Mouse (Mus musculus): ENCODE measurements around the gene Rbm17. TPM values are rescaled to one million over a fixed set of nuclear protein-coding genes. Genes with fewer than 3 reads are reported as not detected.

Rbm17 gene
- polyA plus RNA-seq, 1 experiment: 37.7 TPM

GRCm38 (mm10) chr2:11551726-11552125 is 52.2 kb downstream of the Rbm17 start:
- DNase-seq (ENCODE audit: low read depth in 1 of 2, low spot score in 2 of 2): no peak
- Histone ChIP-seq H3K4me3 (ENCODE audit: extremely low read depth, insufficient read depth, insufficient read length) (no peak overlapping the region), H3K4me1 (ENCODE audit: control insufficient read depth, insufficient read depth, insufficient read length) (peaks cover 18% of the 10 kb centered on the region; the same call in 1 of the 2 replicates), H3K27ac (ENCODE audit: insufficient read depth, low read length) (no peak overlapping the region), H3K27me3 (ENCODE audit: control insufficient read depth, insufficient read depth, low read length) (no peaks in the 10 kb centered on the region), H3K36me3 (ENCODE audit: control insufficient read depth, insufficient read depth, low read length) (no peaks in the 10 kb centered on the region)
- TF ChIP-seq POLR2A (IDR thresholded peaks at IDR 0.05; ENCODE audit: low read depth, low read length): no peak
- no peak for TF ChIP-seq CTCF (IDR thresholded peaks at IDR 0.05; ENCODE audit: extremely low read depth, insufficient read depth, insufficient read length, insufficient replicate concordance)
- 33% methylated on average over 1 of the region's 1 CpGs for WGBS

GRCm38 (mm10) chr2:11548508-11548907 is 55.4 kb downstream of the Rbm17 start:
- no peak for TF ChIP-seq CTCF (IDR thresholded peaks at IDR 0.05; ENCODE audit: extremely low read depth, insufficient read depth, insufficient read length, insufficient replicate concordance)
- TF ChIP-seq POLR2A (IDR thresholded peaks at IDR 0.05; ENCODE audit: low read depth, low read length): no peak
- DNase-seq (ENCODE audit: low read depth in 1 of 2, low spot score in 2 of 2): no peak
- Histone ChIP-seq H3K27ac (ENCODE audit: insufficient read depth, low read length) (peak overlapping the region; percentile 10), H3K4me1 (ENCODE audit: control insufficient read depth, insufficient read depth, insufficient read length) (peaks cover 30% of the 10 kb centered on the region; the same call in 1 of the 2 replicates), H3K4me3 (ENCODE audit: extremely low read depth, insufficient read depth, insufficient read length) (no peak overlapping the region), H3K36me3 (ENCODE audit: control insufficient read depth, insufficient read depth, low read length) (no peaks in the 10 kb centered on the region), H3K27me3 (ENCODE audit: control insufficient read depth, insufficient read depth, low read length) (no peaks in the 10 kb centered on the region)
- 10% methylated on average over 10 of the region's 10 CpGs for WGBS

GRCm38 (mm10) chr2:11547609-11548008 is 56.3 kb downstream of the Rbm17 start:
- no peak overlapping the region for H3K4me3 ChIP-seq (ENCODE audit: extremely low read depth, insufficient read depth, insufficient read length)
- H3K4me1 ChIP-seq (ENCODE audit: control insufficient read depth, insufficient read depth, insufficient read length): peaks cover 29% of the 10 kb centered on the region; the same call in 1 of the 2 replicates
- WGBS: 48% methylated on average over 2 of the region's 2 CpGs
- TF ChIP-seq POLR2A (IDR thresholded peaks at IDR 0.05; ENCODE audit: low read depth, low read length) (no peak), CTCF (IDR thresholded peaks at IDR 0.05; ENCODE audit: extremely low read depth, insufficient read depth, insufficient read length, insufficient replicate concordance) (peak; percentile 38; the same call in 1 of the 2 replicates)
- H3K36me3 ChIP-seq (ENCODE audit: control insufficient read depth, insufficient read depth, low read length): no peaks in the 10 kb centered on the region
- no peak overlapping the region for H3K27ac ChIP-seq (ENCODE audit: insufficient read depth, low read length)
- DNase-seq (ENCODE audit: low read depth in 1 of 2, low spot score in 2 of 2): peak; percentile 31 to 54
- no peaks in the 10 kb centered on the region for H3K27me3 ChIP-seq (ENCODE audit: control insufficient read depth, insufficient read depth, low read length)

GRCm38 (mm10) chr2:11546091-11546490 is 57.9 kb downstream of the Rbm17 start:
- TF ChIP-seq POLR2A (IDR thresholded peaks at IDR 0.05; ENCODE audit: low read depth, low read length): no peak
- no peak for TF ChIP-seq CTCF (IDR thresholded peaks at IDR 0.05; ENCODE audit: extremely low read depth, insufficient read depth, insufficient read length, insufficient replicate concordance)
- no peak overlapping the region for H3K27ac ChIP-seq (ENCODE audit: insufficient read depth, low read length)
- no peaks in the 10 kb centered on the region for H3K36me3 ChIP-seq (ENCODE audit: control insufficient read depth, insufficient read depth, low read length)
- peaks cover 21% of the 10 kb centered on the region; the same call in 1 of the 2 replicates for H3K4me1 ChIP-seq (ENCODE audit: control insufficient read depth, insufficient read depth, insufficient read length)
- H3K4me3 ChIP-seq (ENCODE audit: extremely low read depth, insufficient read depth, insufficient read length): no peak overlapping the region
- H3K27me3 ChIP-seq (ENCODE audit: control insufficient read depth, insufficient read depth, low read length): no peaks in the 10 kb centered on the region
- DNase-seq (ENCODE audit: low read depth in 1 of 2, low spot score in 2 of 2): no peak
- WGBS: 88% methylated on average over 8 of the region's 8 CpGs

- 42% methylated on average over 1 of the region's 1 CpGs for WGBS
These were observed 58.6 kb downstream of the Rbm17 start for GRCm38 (mm10) chr2:11545380-11545779.

GRCm38 (mm10) chr2:11544342-11544741 is 59.6 kb downstream of the Rbm17 start:
- WGBS: 20% methylated on average over 5 of the region's 5 CpGs
- H3K27me3 ChIP-seq (ENCODE audit: control insufficient read depth, insufficient read depth, low read length): no peaks in the 10 kb centered on the region
- no peak for DNase-seq (ENCODE audit: low read depth in 1 of 2, low spot score in 2 of 2)
- H3K4me1 ChIP-seq (ENCODE audit: control insufficient read depth, insufficient read depth, insufficient read length): peaks cover 21% of the 10 kb centered on the region; the same call in 1 of the 2 replicates
- no peaks in the 10 kb centered on the region for H3K36me3 ChIP-seq (ENCODE audit: control insufficient read depth, insufficient read depth, low read length)
- TF ChIP-seq CTCF (IDR thresholded peaks at IDR 0.05; ENCODE audit: extremely low read depth, insufficient read depth, insufficient read length, insufficient replicate concordance) (no peak), POLR2A (IDR thresholded peaks at IDR 0.05; ENCODE audit: low read depth, low read length) (no peak)
- H3K27ac ChIP-seq (ENCODE audit: insufficient read depth, low read length): peak overlapping the region; percentile 68
- no peak overlapping the region for H3K4me3 ChIP-seq (ENCODE audit: extremely low read depth, insufficient read depth, insufficient read length)

More at GRCm38 (mm10) chr2:11545380-11545779, 58.6 kb downstream of the Rbm17 start:
- no peak overlapping the region for H3K27ac ChIP-seq (ENCODE audit: insufficient read depth, low read length)
- H3K27me3 ChIP-seq (ENCODE audit: control insufficient read depth, insufficient read depth, low read length): no peaks in the 10 kb centered on the region
- no peak for DNase-seq (ENCODE audit: low read depth in 1 of 2, low spot score in 2 of 2)
- H3K4me3 ChIP-seq (ENCODE audit: extremely low read depth, insufficient read depth, insufficient read length): no peak overlapping the region
- peaks cover 21% of the 10 kb centered on the region; the same call in 1 of the 2 replicates for H3K4me1 ChIP-seq (ENCODE audit: control insufficient read depth, insufficient read depth, insufficient read length)
- no peak for TF ChIP-seq POLR2A (IDR thresholded peaks at IDR 0.05; ENCODE audit: low read depth, low read length)
- no peak for TF ChIP-seq CTCF (IDR thresholded peaks at IDR 0.05; ENCODE audit: extremely low read depth, insufficient read depth, insufficient read length, insufficient replicate concordance)
- H3K36me3 ChIP-seq (ENCODE audit: control insufficient read depth, insufficient read depth, low read length): no peaks in the 10 kb centered on the region

GRCm38 (mm10) chr2:11543158-11543557 is 60.8 kb downstream of the Rbm17 start:
- no peak for DNase-seq (ENCODE audit: low read depth in 1 of 2, low spot score in 2 of 2)
- 89% methylated on average over 7 of the region's 7 CpGs for WGBS
- H3K4me3 ChIP-seq (ENCODE audit: extremely low read depth, insufficient read depth, insufficient read length): no peak overlapping the region
- peaks cover 15% of the 10 kb centered on the region; the same call in 1 of the 2 replicates for H3K4me1 ChIP-seq (ENCODE audit: control insufficient read depth, insufficient read depth, insufficient read length)
- no peaks in the 10 kb centered on the region for H3K27me3 ChIP-seq (ENCODE audit: control insufficient read depth, insufficient read depth, low read length)
- H3K27ac ChIP-seq (ENCODE audit: insufficient read depth, low read length): no peak overlapping the region
- TF ChIP-seq CTCF (IDR thresholded peaks at IDR 0.05; ENCODE audit: extremely low read depth, insufficient read depth, insufficient read length, insufficient replicate concordance): no peak
- no peak for TF ChIP-seq POLR2A (IDR thresholded peaks at IDR 0.05; ENCODE audit: low read depth, low read length)
- H3K36me3 ChIP-seq (ENCODE audit: control insufficient read depth, insufficient read depth, low read length): no peaks in the 10 kb centered on the region
